Mouse (Mus musculus): ENCODE measurements around the gene Fignl1. TPM values are rescaled to one million over a fixed set of nuclear protein-coding genes. Genes with fewer than 3 reads are reported as not detected.

The Fignl1 gene
- total and polyA plus RNA-seq, 2 experiments from 2014 or later, result 2.2 to 4.4 TPM

GRCm38 (mm10) chr11:11820737-11821136 is 12.0 kb upstream of the Fignl1 start:
- Histone ChIP-seq H3K27ac (ENCODE audit: low read depth, low read length) (no peak overlapping the region), H3K9me3 (ENCODE audit: low read length) (no peaks in the 10 kb centered on the region), H3K4me1 (ENCODE audit: insufficient read depth, low read length) (0 out of 2 replicates have a peak, but pooled peaks cover 7% of the 10 kb centered on the region), H3K36me3 (ENCODE audit: insufficient read depth, low read length) (no peaks in the 10 kb centered on the region), H3K4me3 (ENCODE audit: low read depth, low read length) (no peak overlapping the region), H3K27me3 (ENCODE audit: insufficient read depth, low read length) (no peaks in the 10 kb centered on the region), H3K9ac (replicated peaks; ENCODE audit: low read length, poor library complexity, severe bottlenecking) (no peak overlapping the region), H3K4me2 (ENCODE audit: low read depth, low read length, poor library complexity, severe bottlenecking) (no peak overlapping the region)
- TF ChIP-seq CTCF (IDR thresholded peaks at IDR 0.05), result no peak
- WGBS, result 68% methylated on average over 3 of the region's 3 CpGs
- no peak for ATAC-seq (ENCODE audit: low FRiP score)
- DNase-seq (ENCODE audit: low spot score), result no peak

DNA sequence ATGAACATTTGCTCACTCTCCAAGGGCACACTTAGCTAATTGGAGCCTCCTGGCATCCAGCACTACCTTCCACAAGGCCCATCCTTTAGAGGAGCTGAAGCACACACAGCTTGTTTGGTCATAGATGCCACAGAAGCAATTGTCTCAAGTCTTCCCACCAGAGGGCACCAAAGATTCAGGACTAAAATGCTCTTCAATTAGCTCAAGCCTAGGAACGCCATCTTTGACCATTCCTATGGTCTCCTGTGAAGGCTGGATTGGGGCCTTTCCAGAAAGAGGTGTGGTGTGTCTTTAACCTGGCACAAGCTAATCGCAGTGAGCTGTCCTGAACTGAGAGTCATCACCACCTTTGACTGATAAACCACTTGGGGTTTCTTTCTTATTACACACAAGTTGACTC is 11.5 kb upstream of the Fignl1 start:
- DNase-seq (ENCODE audit: low spot score) (peak; percentile 97), ATAC-seq (ENCODE audit: low FRiP score) (peak; percentile 68)
- no peak overlapping the region for H3K9ac ChIP-seq (replicated peaks; ENCODE audit: low read length, poor library complexity, severe bottlenecking)
- H3K9me3 ChIP-seq (ENCODE audit: low read length), result no peaks in the 10 kb centered on the region
- no peaks in the 10 kb centered on the region for H3K36me3 ChIP-seq (ENCODE audit: insufficient read depth, low read length)
- H3K27ac ChIP-seq (ENCODE audit: low read depth, low read length), result no peak overlapping the region
- TF ChIP-seq CTCF (IDR thresholded peaks at IDR 0.05), result peak; percentile 96
- no peak overlapping the region for H3K4me3 ChIP-seq (ENCODE audit: low read depth, low read length)
- 0 out of 2 replicates have a peak, but pooled peaks cover 7% of the 10 kb centered on the region for H3K4me1 ChIP-seq (ENCODE audit: insufficient read depth, low read length)
- no peaks in the 10 kb centered on the region for H3K27me3 ChIP-seq (ENCODE audit: insufficient read depth, low read length)
- 0% methylated on average over 2 of the region's 2 CpGs for WGBS
- H3K4me2 ChIP-seq (ENCODE audit: low read depth, low read length, poor library complexity, severe bottlenecking), result no peak overlapping the region

GRCm38 (mm10) chr11:11819206-11819605 is 10.4 kb upstream of the Fignl1 start:
- Histone ChIP-seq H3K36me3 (ENCODE audit: insufficient read depth, low read length) (no peaks in the 10 kb centered on the region), H3K4me2 (ENCODE audit: low read depth, low read length, poor library complexity, severe bottlenecking) (no peak overlapping the region), H3K9ac (replicated peaks; ENCODE audit: low read length, poor library complexity, severe bottlenecking) (no peak overlapping the region), H3K4me1 (ENCODE audit: insufficient read depth, low read length) (0 out of 2 replicates have a peak, but pooled peaks cover 7% of the 10 kb centered on the region), H3K9me3 (ENCODE audit: low read length) (no peaks in the 10 kb centered on the region), H3K4me3 (ENCODE audit: low read depth, low read length) (no peak overlapping the region), H3K27me3 (ENCODE audit: insufficient read depth, low read length) (no peaks in the 10 kb centered on the region), H3K27ac (ENCODE audit: low read depth, low read length) (no peak overlapping the region)
- DNase-seq (ENCODE audit: low spot score) (no peak), ATAC-seq (ENCODE audit: low FRiP score) (no peak)
- no peak for TF ChIP-seq CTCF (IDR thresholded peaks at IDR 0.05)
- 90% methylated on average over 5 of the region's 5 CpGs for WGBS

DNA sequence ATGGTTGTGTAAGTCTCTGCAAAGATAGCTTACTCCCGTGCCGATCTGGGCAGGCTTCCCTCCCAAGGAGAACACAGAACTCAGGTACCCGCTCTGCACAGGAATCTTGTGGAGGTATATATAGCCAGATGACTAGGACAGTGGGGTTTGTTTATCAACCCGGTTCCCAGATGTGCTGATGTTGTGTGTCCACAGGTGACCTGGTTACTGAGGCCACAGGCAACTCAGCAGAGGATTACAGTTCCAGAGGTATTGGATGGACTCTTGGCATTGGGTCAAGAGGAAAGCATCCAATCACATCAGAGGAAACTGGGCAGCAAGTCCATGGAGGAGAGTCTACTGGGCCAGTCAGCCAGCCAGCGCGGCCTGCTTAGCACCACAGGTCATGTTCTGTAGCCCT is 10.0 kb upstream of the Fignl1 start:
- no peaks in the 10 kb centered on the region for H3K9me3 ChIP-seq (ENCODE audit: low read length)
- no peak overlapping the region for H3K9ac ChIP-seq (replicated peaks; ENCODE audit: low read length, poor library complexity, severe bottlenecking)
- WGBS, result 93% methylated on average over 6 of the region's 6 CpGs
- no peak overlapping the region for H3K27ac ChIP-seq (ENCODE audit: low read depth, low read length)
- ATAC-seq (ENCODE audit: low FRiP score), result no peak
- TF ChIP-seq CTCF (IDR thresholded peaks at IDR 0.05), result no peak
- H3K4me2 ChIP-seq (ENCODE audit: low read depth, low read length, poor library complexity, severe bottlenecking), result no peak overlapping the region
- 0 out of 2 replicates have a peak, but pooled peaks cover 7% of the 10 kb centered on the region for H3K4me1 ChIP-seq (ENCODE audit: insufficient read depth, low read length)
- H3K36me3 ChIP-seq (ENCODE audit: insufficient read depth, low read length), result no peaks in the 10 kb centered on the region
- no peak overlapping the region for H3K4me3 ChIP-seq (ENCODE audit: low read depth, low read length)
- H3K27me3 ChIP-seq (ENCODE audit: insufficient read depth, low read length), result no peaks in the 10 kb centered on the region
- DNase-seq (ENCODE audit: low spot score), result no peak

GRCm38 (mm10) chr11:11815737-11816136 is 7.0 kb upstream of the Fignl1 start:
- ATAC-seq (ENCODE audit: low FRiP score) (no peak), DNase-seq (ENCODE audit: low spot score) (no peak)
- Histone ChIP-seq H3K27me3 (ENCODE audit: insufficient read depth, low read length) (no peaks in the 10 kb centered on the region), H3K9me3 (ENCODE audit: low read length) (no peaks in the 10 kb centered on the region), H3K4me3 (ENCODE audit: low read depth, low read length) (no peak overlapping the region), H3K9ac (replicated peaks; ENCODE audit: low read length, poor library complexity, severe bottlenecking) (no peak overlapping the region), H3K27ac (ENCODE audit: low read depth, low read length) (no peak overlapping the region), H3K36me3 (ENCODE audit: insufficient read depth, low read length) (no peaks in the 10 kb centered on the region), H3K4me2 (ENCODE audit: low read depth, low read length, poor library complexity, severe bottlenecking) (no peak overlapping the region), H3K4me1 (ENCODE audit: insufficient read depth, low read length) (0 out of 2 replicates have a peak, but pooled peaks cover 2% of the 10 kb centered on the region)
- TF ChIP-seq CTCF (IDR thresholded peaks at IDR 0.05), result no peak
- WGBS, result 51% methylated on average over 3 of the region's 3 CpGs

GRCm38 (mm10) chr11:11811906-11812480 is 3.2 kb upstream of the Fignl1 start:
- Histone ChIP-seq H3K4me2 (ENCODE audit: low read depth, low read length, poor library complexity, severe bottlenecking) (peak overlapping the region; percentile 28; the same call in 1 of the 2 replicates), H3K27ac (ENCODE audit: low read depth, low read length) (no peak overlapping the region), H3K9ac (replicated peaks; ENCODE audit: low read length, poor library complexity, severe bottlenecking) (no peak overlapping the region), H3K9me3 (ENCODE audit: low read length) (no peaks in the 10 kb centered on the region), H3K4me1 (ENCODE audit: insufficient read depth, low read length) (no peaks in the 10 kb centered on the region), H3K36me3 (ENCODE audit: insufficient read depth, low read length) (no peaks in the 10 kb centered on the region), H3K27me3 (ENCODE audit: insufficient read depth, low read length) (no peaks in the 10 kb centered on the region), H3K4me3 (ENCODE audit: low read depth, low read length) (no peak overlapping the region)
- ATAC-seq (ENCODE audit: low FRiP score) (no peak), DNase-seq (ENCODE audit: low spot score) (peak; percentile 82)
- WGBS, result 23% methylated on average over 9 of the region's 9 CpGs
- TF ChIP-seq CTCF (IDR thresholded peaks at IDR 0.05), result peak; percentile 98
